Mouse (Mus musculus) left cerebral cortex, adult 11 months (tissue): ENCODE measurements around the gene Btn2a2.

Source experiments
- DNase-seq: peaks from one replicate; pipeline ENCODE4 v3.0.0; 2022; ENCODE audit warnings: low spot score

Gene Btn2a2

DNA sequence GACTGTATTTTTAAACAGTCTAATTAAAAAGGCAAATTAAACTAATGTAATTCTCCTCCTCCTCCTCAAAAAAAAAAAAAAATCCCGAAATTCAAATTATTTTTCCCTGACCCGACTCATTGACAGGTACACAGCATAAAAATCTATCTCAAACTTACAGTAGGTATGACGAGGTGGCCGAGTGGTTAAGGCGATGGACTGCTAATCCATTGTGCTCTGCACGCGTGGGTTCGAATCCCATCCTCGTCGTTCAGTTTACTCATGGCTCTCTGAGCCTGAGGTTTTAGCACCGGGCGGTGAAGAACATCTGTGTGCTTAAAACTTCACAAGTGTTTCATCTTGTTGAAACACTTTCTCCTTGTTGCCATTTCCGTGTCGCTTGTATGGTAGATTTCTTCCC is 33.0 kb upstream of the Btn2a2 start:
- DNase-seq: no peak

DNA sequence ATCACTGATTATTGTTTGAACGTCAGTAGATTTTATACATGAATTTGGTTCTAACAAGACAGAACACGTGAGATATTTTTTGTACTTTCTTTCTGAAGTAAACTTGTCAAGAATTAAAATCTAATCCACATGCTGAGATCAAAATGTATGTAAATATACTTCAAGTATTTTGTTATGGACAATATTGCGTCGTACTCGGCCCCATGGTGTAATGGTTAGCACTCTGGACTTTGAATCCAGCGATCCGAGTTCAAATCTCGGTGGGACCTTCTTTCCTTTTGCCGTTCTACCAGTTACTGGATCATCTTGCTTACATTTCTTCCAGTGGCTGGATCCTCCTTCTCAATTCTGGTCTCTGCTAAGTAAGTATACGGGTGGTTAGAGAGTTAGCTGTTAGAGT is 30.8 kb upstream of the Btn2a2 start:
- DNase-seq: peak; percentile 67

DNA sequence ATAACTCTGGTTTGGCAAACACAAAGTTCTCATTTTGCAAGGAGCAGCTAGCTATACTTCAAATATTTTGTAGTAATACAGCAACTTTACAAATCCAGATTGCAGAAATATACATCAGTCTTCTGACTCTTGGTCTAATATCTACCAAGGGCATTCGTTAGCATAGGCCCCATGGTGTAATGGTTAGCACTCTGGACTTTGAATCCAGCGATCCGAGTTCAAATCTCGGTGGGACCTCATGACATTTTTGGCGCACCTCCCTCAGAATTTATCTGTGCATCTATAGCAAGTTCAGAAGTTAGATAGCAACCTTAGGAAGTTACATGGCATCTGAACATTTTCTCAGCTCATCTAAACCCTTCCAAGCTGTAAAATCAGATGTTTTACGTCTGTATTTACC is 30.2 kb upstream of the Btn2a2 start:
- peak; percentile 71 for DNase-seq

DNA sequence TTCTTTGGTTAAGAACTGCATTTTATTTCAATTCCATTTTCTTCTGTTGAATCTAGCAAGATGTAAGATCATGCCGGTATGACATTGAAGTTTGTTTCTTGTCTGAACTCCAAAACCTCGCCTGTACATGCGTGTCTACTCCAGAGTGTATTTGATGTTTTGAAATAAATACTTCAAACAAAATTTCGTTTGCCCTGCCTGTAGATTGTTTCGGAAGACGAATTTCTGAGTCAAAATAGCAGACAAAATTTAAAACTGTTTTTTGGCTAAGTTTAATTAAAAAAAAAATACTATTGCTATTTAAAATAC is 29.6 kb upstream of the Btn2a2 start:
- no peak for DNase-seq

DNA sequence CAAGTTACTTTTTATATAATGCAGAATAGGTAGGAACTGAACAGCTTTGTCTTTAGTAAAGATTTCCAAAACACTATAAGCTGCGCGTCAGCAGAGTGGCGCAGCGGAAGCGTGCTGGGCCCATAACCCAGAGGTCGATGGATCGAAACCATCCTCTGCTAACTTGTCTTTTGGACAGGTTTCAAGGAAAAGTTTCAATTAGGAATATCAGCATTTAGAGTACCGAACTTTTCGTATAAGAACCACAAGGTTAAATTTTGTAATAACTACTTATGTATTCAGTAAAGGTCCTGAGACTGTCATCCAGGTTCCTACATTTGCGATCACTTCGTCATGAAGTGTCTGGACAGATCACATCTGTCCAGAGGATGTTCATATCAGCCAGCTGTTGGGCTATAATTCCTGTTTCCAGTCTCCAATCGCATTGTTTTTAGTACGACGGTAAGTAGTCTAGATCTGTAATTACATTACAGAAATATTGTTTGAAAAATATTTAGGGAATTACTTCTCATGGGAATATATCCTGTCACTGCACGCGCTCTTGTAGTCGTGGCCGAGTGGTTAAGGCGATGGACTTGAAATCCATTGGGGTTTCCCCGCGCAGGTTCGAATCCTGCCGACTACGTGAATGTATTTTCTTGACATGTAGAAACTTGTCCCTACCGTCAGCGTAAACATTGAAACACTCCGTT is 29.1 kb upstream of the Btn2a2 start:
- peak; percentile 88 for DNase-seq

DNA sequence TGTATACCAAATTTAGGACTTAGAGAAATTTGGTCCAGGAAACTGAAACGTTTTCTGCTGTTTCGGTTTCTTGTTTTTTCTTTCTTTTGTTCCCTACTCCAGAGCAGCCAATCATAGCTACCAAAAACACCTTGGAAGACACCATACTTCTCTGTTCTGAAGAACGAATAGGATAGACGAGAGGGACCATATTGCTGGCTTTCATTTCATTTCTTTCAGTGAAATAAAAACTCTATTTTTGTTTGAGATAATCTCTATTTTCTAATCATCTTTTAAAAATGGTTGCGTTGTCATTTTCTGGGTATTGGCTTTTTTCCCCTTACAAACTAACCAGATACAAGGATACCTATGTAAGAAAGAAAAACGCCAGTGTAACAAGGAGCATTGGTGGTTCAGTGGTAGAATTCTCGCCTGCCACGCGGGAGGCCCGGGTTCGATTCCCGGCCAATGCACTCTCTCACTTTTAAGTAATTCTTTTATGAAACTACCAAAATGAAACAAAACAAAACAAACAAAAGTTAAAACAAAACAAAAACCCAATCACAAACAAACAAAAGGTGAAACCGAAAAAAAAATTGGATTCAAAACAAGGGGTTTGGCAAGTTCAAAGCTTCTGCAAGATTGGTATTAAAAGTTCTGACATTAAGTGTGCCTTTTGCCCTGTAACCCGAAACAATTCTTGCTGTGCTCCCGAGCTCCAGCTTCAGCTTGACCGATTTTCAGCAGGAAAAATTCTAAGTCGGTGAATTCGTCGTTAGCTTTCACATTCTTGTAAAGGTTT is 28.4 kb upstream of the Btn2a2 start:
- no peak for DNase-seq

DNA sequence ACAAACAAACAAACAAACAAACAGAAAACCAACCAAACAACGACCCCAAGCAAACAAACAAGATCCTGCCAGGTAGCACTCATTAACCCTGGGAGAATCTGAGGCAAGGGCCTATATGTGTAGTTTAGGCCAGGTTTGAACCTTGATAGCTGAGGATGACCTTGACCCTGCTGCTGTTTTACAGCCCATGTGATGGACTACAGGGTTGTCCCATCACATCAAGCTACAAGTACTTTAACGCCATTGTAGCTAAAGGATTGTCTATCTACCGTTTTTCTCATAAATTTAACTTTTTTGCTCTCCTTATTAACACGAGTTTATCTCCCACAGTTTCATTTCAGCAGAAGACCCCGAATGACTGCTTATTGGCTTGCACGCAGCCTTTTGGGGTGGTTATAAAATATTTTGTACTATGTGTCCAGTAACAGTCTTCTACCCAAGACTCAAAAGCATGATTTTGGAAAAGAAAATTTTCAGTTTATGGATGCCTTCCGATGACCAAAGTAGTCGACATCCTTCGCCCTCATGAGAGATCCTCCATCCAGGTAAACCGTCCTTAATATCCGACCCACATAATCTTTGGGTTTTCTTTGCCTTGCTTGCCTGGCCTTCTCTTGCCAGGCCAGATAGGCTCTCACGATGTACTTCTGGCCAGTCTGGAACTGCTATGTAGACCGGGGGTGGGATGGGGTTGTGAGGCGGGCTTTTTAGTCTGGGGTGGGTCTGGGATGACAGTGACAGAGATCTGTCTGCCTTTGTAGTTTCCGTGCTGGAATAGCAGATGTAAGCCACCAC is 27.4 kb upstream of the Btn2a2 start:
- no peak for DNase-seq

DNA sequence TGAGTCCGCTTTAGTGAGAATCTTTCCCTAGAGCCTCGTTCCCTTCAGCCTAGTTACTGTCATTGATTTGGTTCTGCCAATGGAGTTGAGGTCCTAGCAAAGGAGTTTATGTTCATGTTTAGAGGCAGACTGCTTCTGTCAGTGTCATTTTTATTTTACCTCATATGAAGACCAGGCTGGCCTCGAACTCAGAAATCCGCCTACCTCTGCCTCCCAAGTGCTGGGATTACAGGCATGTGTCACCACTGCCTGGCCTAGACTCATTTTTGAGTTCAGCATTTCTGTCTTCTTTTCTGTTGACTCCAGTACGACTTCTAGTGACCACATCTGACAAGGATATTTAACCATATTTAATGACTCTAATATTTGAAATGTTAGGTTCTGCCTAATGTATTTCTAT is 26.6 kb upstream of the Btn2a2 start:
- no peak for DNase-seq

DNA sequence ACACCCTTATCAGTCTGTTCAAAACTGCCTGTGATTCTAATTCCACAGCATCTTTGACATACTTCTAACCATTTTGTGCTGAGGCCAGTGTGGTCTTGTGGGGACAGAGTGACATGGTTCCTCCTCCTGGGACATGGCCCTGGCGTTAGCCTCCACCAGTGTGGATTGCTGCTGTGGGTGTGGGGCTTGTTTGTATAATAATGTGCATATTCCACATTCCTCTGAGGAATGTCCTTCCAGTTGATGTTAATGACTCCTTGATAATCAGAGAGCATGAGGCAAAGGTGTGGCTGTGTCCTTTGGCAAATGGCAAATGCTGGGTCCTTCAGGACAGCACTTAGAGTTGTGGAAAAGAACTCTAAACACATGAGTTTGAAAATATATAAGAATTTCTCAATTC is 24.9 kb upstream of the Btn2a2 start:
- DNase-seq: no peak

DNA sequence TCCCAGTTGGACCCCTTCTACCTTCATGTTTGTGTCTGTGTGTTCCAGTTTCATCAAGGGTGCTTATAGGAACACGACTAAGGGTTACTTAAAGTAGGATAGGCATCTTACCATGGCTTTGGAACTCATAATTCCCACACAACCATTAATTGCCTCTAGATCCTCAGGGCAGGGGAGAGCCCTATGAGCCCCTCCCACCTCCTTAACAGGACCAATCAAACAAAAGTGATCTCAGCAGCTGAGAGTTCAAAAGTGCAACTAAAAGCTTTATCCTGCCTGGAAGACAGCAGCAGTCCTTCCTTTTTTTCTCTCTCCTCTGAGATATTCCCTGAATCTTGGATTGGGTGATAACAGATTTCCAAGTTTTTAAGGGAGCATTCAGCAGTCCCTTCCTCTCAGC is 21.5 kb upstream of the Btn2a2 start:
- no peak for DNase-seq

DNA sequence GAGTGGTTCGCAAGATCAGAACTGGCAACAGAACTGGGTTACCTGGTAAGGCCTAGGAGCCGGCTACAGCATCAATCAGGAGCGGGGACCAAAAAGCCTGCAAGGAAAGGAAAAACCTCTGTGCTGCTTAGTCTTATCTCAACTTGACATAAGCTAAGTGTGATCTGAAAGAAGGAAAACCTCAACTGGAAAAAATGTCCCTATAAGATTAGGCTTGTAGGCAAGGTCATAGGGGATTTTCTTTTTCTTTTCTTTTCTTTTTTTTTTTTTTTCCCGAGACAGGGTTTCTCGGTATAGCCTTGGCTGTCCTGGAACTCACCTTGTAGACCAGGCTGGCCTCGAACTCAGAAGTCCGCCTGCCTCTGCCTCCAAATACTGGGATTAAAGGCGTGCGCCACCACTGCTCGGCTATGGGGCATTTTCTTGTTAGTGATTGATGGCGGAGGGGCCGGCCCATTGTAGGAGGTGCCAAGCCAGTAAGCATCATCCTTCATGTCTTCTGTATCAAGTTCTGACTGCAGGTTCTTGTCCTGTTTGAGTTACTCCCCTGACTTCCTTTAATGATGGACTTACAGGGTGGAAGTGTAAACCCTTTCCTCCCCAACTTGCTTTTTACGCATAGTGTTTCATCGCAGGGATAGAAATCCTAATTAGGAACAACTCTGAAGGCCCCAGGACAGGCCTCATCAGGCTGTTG is 18.3 kb upstream of the Btn2a2 start:
- DNase-seq: no peak

DNA sequence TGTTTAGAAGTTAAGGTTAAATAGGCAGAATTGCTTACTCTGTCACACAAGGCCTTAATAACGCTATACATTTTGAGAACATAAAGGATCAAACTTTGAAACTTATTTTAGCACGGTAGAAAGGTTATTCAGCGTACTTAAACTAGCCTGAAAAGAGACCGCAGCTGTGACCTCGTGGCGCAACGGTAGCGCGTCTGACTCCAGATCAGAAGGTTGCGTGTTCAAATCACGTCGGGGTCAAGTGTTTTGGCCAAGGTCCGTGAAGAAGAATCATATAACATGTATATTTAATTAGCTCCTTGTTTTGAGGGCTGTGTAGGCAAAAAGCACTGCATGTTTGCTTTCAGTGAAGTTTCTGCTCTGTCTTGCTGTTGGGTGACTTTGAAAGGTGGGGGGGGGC is 17.7 kb upstream of the Btn2a2 start:
- DNase-seq: no peak

DNA sequence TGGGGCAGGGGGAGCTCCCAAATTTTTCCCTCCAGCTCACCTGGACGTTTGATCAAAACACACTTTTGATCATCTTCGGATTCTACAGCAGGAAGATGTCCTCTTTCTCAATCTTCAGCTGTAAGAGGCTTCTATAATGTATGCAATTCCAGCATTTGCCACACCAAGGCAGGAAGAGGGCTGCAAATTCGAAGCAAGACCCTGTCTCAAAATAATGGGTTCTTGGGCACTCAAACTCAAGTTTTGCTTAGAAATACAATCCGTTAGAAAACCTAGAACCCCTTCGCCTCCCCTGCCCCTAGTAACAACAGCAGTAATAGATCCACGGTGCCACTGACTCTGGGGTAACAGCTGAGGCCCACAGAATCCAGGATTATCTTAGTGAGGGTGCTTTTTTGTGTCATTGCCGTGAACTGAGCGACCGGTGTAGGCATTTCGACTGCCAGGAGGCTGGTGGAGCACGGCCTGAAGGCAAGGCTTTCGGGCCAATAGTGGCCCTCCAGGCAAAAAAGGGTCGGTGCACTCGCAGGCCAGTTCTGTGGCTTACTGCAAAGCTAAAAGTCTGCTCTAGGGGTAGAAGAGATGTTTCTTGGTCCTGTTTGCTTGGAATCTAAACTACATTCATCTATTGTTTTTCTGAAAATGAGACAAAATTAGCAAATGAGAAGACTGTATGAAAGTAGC is 17.1 kb upstream of the Btn2a2 start:
- DNase-seq: no peak

DNA sequence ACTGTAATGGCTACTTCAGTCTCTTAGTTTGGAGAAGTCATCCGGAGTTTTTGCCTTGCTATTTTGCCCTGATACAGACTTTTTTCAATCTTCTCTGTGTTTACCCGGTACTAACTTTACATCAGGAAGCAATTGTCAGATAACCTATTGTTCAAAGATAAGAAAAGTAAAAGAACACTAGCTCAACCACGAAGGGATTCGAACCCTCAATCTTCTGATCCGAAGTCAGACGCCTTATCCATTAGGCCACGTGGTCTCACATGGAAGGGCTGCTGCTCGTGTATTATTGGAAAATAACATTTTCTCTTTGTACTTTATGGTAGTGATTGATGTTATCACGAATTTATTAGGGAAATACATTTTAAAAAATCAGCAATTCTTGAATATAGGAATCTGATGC is 15.1 kb upstream of the Btn2a2 start:
- no peak for DNase-seq

DNA sequence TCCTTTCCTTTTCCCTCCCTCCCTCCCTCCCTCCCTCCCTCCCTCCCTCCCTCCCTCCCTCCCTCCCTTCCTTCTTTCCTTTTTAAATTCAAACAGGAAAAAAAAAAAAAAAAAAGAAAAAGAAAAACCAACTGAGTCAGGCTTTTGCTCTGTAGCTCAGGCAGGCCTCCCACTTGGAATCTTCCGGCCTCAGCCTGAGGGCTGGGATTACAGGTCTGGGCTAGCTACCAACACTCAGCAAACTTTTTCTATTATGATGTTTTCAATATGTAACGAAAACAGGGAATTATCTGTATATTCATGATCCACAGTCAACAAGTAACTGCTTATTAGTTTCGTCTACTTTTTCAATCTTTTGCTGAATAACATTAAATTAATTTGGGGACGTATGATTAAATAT is 14.3 kb upstream of the Btn2a2 start:
- no peak for DNase-seq

DNA sequence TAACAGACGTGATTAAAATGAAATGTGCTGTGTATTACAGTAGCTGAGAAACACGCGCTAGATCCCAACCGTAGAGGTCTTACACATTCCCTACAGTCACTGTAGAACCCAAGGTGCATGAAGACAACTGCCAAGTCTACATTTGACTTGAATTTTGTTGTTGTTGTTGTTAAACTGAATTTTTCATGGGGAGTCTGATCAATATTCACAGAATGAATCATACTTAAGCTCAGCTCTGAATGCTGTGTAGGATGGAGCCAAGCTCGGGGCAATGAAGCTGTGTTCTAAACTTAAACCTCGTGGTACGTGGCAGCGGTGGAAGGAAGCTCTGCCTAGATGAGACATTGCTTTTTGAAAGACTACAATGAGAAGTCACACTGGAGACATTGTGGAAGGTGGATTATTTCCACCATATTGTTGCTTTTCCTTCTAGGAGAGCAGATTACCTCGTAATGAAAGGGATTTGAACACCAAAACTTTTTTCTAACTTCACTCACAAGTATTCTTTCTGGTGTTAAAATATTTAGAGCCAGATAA is 13.4 kb upstream of the Btn2a2 start:
- DNase-seq: no peak

DNA sequence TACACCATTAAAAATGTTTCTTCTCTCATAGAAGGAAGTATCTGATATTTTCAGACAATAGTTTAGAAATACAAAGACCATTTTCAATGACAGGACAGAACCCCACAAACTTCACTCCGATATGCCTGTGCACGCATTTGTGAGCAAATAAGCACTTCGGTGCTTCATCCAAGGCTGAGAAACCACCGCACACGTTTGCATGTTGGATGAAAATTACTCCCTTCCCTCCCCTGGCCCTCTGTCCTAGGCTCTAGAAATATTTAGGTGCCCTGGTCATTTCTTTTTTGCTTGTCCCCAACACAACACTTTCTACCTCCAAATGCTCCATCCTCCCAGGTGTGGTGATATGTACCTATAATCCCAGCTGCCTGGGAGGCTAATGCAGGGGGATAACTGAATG is 12.9 kb upstream of the Btn2a2 start:
- DNase-seq: no peak

DNA sequence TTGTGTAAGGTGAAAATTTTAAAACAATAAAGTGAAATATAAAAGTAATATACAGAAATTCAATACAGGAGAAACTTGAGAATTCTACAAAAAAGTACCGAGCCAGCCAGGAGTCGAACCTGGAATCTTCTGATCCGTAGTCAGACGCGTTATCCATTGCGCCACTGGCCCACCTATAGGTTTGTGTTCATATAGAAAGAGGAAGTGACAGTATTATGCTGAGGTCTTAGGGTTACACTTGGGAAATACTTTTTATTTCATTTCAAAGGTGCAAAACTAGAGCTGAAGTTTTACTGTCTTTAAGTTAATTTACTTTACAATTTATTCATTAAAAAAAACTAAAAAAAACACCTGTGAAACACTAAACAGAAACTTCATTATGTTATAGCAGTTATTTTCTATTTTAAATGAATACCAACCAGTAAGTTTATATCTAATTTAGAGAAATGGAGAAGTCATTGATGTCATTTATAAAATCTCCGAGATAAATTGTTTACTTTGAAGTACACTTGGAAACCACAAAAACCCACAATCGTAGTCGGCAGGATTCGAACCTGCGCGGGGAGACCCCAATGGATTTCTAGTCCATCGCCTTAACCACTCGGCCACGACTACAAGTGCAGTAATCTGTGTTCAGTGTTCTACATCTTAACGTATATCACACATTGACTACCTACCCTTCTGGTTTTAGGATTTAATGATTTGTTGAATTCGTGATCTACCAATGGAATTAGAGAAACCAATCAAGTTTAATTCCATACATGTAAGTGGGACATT is 12.0 kb upstream of the Btn2a2 start:
- no peak for DNase-seq

DNA sequence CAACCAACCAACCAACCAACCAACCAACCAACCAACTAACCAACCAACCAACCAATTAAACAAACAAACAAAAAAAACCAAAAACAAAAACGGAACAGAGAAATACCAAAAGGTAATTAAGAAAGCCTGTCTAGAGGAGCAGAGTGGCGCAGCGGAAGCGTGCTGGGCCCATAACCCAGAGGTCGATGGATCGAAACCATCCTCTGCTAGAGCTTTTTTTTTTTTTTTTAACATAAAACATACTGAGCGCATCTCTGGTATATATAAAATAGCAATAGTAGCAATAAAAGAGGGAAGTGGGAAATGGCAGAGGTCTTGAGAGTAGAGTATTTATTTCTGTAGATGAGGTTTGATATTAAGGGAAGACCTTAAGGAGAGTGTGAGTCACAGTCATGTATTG is 11.3 kb upstream of the Btn2a2 start:
- no peak for DNase-seq

DNA sequence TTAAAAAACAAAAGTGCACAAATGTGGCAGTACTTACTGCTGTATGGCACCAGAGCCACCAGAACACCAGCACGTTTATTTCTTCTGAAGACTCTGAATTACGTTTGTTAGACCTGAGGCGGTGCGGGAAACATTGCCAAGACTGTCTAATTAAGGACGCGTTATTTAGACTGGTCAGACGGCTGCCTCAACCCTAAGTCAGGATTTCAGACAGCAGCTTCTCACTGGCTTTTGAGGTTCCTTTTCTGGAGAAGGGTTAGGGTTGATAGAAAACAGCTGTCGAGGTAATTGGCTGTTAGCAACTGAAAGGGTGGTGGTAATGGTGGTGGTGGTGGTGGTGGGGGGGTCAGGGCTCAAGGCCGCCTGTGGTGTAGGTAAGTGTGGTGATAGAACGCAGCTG is 10.0 kb upstream of the Btn2a2 start:
- no peak for DNase-seq
